Mouse (Mus musculus): ENCODE measurements around the gene Chrna1. TPM values are rescaled to one million over a fixed set of nuclear protein-coding genes. Genes with fewer than 3 reads are reported as not detected.

Gene Chrna1
- polyA plus RNA-seq, 1 experiment from 2014 or later, result 0.29 TPM

DNA sequence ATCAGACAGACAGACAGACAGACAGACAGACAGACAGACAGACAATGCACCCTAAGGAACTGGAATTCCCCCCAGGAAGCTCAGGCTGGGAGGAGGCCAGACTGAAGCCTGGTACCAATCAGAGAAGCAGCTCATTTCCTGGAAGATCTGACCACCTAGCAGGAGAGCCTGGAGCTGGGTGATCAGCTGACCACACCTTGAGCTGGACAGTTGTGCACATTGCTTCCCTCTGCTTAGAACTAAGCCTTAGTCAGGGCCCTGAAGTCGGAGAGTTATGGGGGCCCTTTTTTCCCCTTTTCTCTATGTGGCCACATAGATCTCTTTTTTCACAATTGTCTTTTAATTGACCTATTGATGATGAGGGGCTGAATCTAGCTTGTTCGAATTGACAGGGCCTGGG lies 27.0 kb upstream of the Chrna1 start:
- 27% methylated on average over 2 of the region's 2 CpGs for WGBS (ENCODE audit: insufficient replicate concordance)
- Histone ChIP-seq H3K4me1 (peaks cover 13% of the 10 kb centered on the region; the same call in 1 of the 2 replicates), H3K27ac (peak overlapping the region; percentile 11; the same call in 1 of the 2 replicates), H3K9me3 (replicated peaks) (no peaks in the 10 kb centered on the region), H3K36me3 (no peaks in the 10 kb centered on the region), H3K27me3 (replicated peaks) (no peaks in the 10 kb centered on the region), H3K9ac (no peak overlapping the region), H3K4me3 (no peak overlapping the region), H3K4me2 (no peak overlapping the region)
- no peak for ATAC-seq

DNA sequence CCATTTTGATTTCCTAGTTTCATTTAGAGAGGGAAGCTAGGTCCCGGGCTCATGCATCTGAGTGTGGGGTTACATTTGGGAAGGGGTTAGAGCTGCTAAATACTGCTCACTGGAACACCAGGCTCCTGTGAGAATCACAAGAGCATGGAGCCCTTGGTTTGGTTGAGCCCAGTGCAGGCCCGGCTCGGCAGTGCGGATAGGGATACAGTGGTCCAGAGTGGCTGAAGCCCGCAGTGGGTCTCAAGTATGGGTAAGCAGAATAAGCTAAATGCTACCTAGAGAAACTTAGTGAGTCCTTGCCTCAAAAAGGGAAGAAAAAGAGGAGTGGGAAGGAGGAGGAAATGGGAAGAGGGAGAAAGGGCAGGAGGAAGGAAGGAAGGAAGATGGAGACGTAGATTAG lies 26.5 kb upstream of the Chrna1 start:
- H3K36me3 ChIP-seq, result no peaks in the 10 kb centered on the region
- H3K9ac ChIP-seq, result no peak overlapping the region
- H3K27me3 ChIP-seq (replicated peaks), result no peaks in the 10 kb centered on the region
- ATAC-seq, result no peak
- peaks cover 13% of the 10 kb centered on the region; the same call in 1 of the 2 replicates for H3K4me1 ChIP-seq
- H3K4me2 ChIP-seq, result no peak overlapping the region
- WGBS (ENCODE audit: insufficient replicate concordance), result 68% methylated on average over 6 of the region's 6 CpGs
- H3K4me3 ChIP-seq, result no peak overlapping the region
- H3K27ac ChIP-seq, result no peak overlapping the region
- H3K9me3 ChIP-seq (replicated peaks), result no peaks in the 10 kb centered on the region

DNA sequence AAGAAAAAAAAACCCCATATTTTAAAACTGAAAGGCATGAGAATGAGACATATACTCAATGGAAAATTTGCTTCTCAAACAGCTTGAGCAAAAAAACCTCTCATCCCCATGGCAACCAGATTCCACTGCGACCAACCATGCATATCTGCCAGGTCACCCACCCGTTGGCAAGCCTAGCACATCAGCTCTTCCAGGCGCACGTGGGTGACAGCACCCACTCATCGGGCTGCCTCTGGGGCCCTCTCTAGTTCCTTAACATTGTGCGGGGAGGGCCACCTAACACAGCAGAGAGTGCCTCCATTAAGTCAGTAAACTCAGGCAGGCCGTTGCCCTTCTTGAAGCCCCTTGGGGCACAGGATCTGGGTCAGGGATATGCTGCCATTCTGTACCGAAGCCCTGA lies 24.9 kb upstream of the Chrna1 start:
- H3K4me2 ChIP-seq, result no peak overlapping the region
- H3K27ac ChIP-seq, result no peak overlapping the region
- no peaks in the 10 kb centered on the region for H3K36me3 ChIP-seq
- no peaks in the 10 kb centered on the region for H3K27me3 ChIP-seq (replicated peaks)
- H3K4me3 ChIP-seq, result no peak overlapping the region
- 66% methylated on average over 8 of the region's 8 CpGs for WGBS (ENCODE audit: insufficient replicate concordance)
- no peak overlapping the region for H3K9ac ChIP-seq
- no peak for ATAC-seq
- H3K9me3 ChIP-seq (replicated peaks), result no peaks in the 10 kb centered on the region
- H3K4me1 ChIP-seq, result peaks cover 13% of the 10 kb centered on the region; the same call in 1 of the 2 replicates

DNA sequence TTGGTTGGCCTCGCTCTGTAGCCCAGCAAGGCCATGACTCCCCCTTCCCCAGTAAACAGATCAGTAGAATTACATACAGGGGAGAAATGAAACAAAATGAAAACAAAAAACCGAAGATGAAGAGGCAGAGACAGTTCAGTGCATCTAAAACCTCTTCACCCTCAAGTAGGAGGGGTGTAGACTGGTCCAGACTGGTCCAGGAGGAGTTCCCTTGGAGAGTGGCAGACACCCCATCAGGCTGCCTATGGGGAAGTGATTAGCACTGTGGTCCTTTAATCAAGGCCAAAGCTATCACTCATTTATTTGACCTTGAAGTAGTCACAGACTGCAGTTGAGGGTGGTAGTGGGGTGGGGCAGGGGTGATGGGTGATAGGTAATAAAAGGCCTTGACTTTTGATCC lies 24.4 kb upstream of the Chrna1 start:
- no peak for ATAC-seq

DNA sequence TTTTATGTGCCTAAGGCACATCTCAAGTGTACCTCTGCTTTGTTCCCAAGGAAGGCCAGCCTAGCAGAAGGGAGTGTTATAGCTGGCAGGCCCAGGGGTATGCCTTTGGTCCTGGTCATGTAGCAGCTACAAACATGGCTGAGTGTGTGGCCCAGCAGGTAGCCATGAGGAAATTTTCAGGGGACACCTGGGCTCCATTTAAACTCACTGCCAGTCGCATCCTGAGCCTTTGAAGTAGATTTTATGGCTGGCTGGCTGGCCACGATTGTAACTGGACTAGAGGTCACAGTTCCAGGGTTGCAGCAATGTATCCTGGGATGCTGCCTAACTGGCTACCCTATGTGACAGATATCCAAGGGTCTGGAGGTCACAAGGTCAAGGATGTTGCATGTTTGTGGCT lies 20.5 kb upstream of the Chrna1 start:
- H3K27me3 ChIP-seq (replicated peaks), result no peaks in the 10 kb centered on the region
- H3K9ac ChIP-seq, result no peak overlapping the region
- H3K4me3 ChIP-seq, result no peak overlapping the region
- WGBS (ENCODE audit: insufficient replicate concordance), result 56% methylated on average over 2 of the region's 2 CpGs
- no peak overlapping the region for H3K4me2 ChIP-seq
- H3K27ac ChIP-seq, result no peak overlapping the region
- H3K9me3 ChIP-seq (replicated peaks), result no peaks in the 10 kb centered on the region
- peaks cover 10% of the 10 kb centered on the region for H3K4me1 ChIP-seq
- no peak for ATAC-seq
- no peaks in the 10 kb centered on the region for H3K36me3 ChIP-seq

More for the DNA sequence above, 24.4 kb upstream of the Chrna1 start:
- Histone ChIP-seq H3K4me2 (no peak overlapping the region), H3K27ac (no peak overlapping the region), H3K27me3 (replicated peaks) (no peaks in the 10 kb centered on the region), H3K4me1 (peaks cover 13% of the 10 kb centered on the region; the same call in 1 of the 2 replicates), H3K4me3 (no peak overlapping the region), H3K36me3 (no peaks in the 10 kb centered on the region), H3K9me3 (replicated peaks) (no peaks in the 10 kb centered on the region), H3K9ac (no peak overlapping the region)
- 55% methylated on average over 2 of the region's 2 CpGs for WGBS (ENCODE audit: insufficient replicate concordance)

DNA sequence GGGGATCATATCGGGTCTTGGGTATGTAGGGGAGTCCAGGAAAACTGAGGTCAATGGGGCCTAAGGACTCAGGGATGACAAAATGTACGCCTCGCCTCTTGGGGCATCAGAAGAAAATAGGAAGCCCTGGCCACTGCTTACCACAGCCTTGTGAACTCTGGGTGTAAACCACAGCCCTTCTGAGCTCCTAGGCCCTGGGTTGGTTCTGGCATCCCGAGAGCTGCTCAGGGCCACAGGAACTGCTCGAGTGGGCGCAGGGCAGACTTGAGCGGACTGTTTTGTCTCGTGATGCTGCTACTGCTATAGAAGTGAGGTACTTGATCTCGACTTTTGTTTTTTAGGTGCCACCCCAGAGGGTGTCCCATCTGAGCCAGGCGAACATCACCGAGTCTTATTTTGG lies 17.6 kb upstream of the Chrna1 start:
- no peaks in the 10 kb centered on the region for H3K27me3 ChIP-seq (replicated peaks)
- no peak overlapping the region for H3K27ac ChIP-seq
- H3K4me1 ChIP-seq, result peaks cover 10% of the 10 kb centered on the region
- H3K4me2 ChIP-seq, result peak overlapping the region; percentile 43
- no peak for ATAC-seq
- no peak overlapping the region for H3K4me3 ChIP-seq
- H3K9me3 ChIP-seq (replicated peaks), result no peaks in the 10 kb centered on the region
- no peaks in the 10 kb centered on the region for H3K36me3 ChIP-seq
- no peak overlapping the region for H3K9ac ChIP-seq
- WGBS (ENCODE audit: insufficient replicate concordance), result 73% methylated on average over 11 of the region's 11 CpGs

DNA sequence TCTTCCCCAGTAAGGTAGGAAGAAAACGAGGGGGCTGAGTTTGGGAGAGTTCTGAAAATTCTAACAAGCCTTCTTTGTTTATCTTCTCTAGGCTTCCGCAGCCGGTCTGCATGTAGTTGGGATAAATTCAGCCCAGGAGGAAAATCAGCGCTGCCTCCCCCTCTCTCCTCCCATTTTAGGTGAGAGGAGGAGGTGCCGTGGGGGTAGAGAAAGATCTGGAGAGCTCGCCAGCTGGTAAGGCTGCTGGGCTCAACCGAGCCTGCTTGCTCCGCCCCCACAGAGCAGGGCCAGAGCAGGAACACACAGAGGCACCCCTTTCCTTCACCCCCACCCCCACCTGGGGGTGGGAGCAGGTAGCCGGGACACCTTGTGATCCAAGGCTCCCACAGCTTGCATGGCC lies 16.6 kb upstream of the Chrna1 start:
- no peaks in the 10 kb centered on the region for H3K27me3 ChIP-seq (replicated peaks)
- no peak overlapping the region for H3K27ac ChIP-seq
- H3K4me3 ChIP-seq, result peak overlapping the region; percentile 8; the same call in 1 of the 2 replicates
- no peak; the same call in 1 of the 2 replicates for ATAC-seq
- peak overlapping the region; percentile 43 for H3K4me2 ChIP-seq
- 19% methylated on average over 9 of the region's 9 CpGs for WGBS (ENCODE audit: insufficient replicate concordance)
- peaks cover 15% of the 10 kb centered on the region for H3K4me1 ChIP-seq
- H3K36me3 ChIP-seq, result no peaks in the 10 kb centered on the region
- H3K9me3 ChIP-seq (replicated peaks), result no peaks in the 10 kb centered on the region
- H3K9ac ChIP-seq, result no peak overlapping the region

DNA sequence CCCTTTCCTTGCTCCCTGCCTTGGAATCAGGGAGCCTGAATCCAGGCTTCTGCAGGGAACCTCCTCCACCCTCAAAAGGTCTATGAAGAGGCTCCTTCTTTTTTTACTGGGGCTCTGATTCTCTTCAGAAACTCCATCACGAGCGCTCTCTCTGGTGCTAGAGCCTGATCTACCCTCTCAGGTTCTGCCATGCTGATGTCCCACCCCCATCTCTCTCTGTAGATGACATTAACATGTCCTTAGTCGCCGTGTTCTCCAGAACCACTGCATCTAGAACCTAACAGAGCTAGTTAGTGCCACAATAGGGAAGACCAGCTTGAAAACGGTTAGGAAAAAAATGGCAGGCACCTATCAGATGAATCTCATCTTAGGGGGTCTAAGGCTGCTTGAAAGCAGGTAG lies 16.2 kb upstream of the Chrna1 start:
- Histone ChIP-seq H3K27me3 (replicated peaks) (0 out of 2 replicates have a peak, but pooled peaks cover 1% of the 10 kb centered on the region), H3K27ac (no peak overlapping the region), H3K36me3 (no peaks in the 10 kb centered on the region), H3K9me3 (replicated peaks) (no peaks in the 10 kb centered on the region), H3K4me2 (peak overlapping the region; percentile 43), H3K9ac (no peak overlapping the region), H3K4me1 (peaks cover 15% of the 10 kb centered on the region), H3K4me3 (no peak overlapping the region)
- 43% methylated on average over 5 of the region's 5 CpGs for WGBS (ENCODE audit: insufficient replicate concordance)
- no peak for ATAC-seq

DNA sequence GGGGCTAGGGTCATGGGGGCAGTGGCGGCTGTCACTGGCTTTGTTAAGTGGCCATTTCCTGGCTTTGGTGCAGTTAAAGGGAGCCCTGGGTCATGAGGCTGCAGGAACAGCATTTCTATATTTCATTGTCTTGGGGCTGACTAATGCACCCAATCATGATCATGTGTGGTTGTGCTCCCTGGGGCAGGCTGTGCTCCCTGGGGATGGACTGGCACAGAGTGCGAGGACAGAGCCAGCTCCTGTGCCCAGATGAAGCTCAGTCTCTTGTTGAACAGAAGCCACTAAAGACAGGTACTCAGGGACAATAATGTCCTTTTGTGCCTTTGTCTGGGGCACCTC lies 12.9 kb upstream of the Chrna1 start:
- Histone ChIP-seq H3K9ac (no peak overlapping the region), H3K4me3 (no peak overlapping the region), H3K27ac (no peak overlapping the region), H3K4me1 (peaks cover 15% of the 10 kb centered on the region), H3K9me3 (replicated peaks) (no peaks in the 10 kb centered on the region), H3K27me3 (replicated peaks) (peaks cover 6% of the 10 kb centered on the region; the same call in 1 of the 2 replicates), H3K4me2 (no peak overlapping the region), H3K36me3 (no peaks in the 10 kb centered on the region)
- no peak for ATAC-seq
- WGBS (ENCODE audit: insufficient replicate concordance), result 66% methylated on average over 2 of the region's 2 CpGs

DNA sequence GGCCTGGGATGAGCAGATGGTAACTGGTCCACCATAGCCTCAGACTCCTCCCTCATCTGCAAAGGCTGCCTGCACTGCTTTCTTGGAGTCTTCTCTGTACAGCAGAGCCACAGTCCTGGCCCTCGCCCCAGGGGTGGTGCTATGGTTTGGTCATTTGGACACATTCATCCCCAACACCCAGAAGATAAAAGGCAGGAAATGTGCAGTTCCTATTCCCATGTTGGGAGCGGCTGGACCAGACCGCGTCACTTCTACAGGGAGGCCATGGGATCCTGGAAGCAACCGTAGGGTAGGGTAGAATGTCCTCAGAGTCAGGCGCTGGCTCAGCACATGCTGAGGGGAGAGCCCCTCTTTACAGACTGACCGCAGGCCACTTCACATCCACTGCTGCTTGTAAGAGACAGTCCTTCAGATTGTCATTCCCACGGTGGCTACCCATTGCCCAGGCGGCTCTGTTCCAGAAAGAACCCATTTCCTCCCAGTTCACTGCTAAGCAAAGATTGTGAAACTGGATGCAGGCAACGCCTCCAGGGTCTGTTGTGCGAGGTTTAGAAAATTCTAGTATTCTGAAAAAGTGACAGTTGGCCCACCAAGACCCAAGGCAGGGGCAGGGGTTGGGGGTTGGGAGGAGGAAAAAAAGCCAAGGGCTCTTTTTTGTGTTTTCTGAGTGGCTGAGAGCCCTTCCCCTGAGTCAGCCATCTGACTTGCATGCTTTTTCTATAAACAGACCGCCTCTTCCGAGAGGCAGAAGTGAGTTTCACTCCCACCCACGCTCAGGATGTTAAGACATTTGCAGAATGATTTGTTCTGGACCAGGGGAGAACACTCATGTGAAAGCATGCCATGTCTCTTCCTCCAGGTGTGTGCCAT lies 12.3 kb upstream of the Chrna1 start:
- 56% methylated on average over 14 of the region's 14 CpGs for WGBS (ENCODE audit: insufficient replicate concordance)
- ATAC-seq, result no peak
- H3K36me3 ChIP-seq, result no peaks in the 10 kb centered on the region
- peaks cover 6% of the 10 kb centered on the region; the same call in 1 of the 2 replicates for H3K27me3 ChIP-seq (replicated peaks)
- no peak overlapping the region for H3K4me2 ChIP-seq
- H3K4me3 ChIP-seq, result no peak overlapping the region
- no peak overlapping the region for H3K9ac ChIP-seq
- peaks cover 15% of the 10 kb centered on the region for H3K4me1 ChIP-seq
- no peak overlapping the region for H3K27ac ChIP-seq
- no peaks in the 10 kb centered on the region for H3K9me3 ChIP-seq (replicated peaks)

DNA sequence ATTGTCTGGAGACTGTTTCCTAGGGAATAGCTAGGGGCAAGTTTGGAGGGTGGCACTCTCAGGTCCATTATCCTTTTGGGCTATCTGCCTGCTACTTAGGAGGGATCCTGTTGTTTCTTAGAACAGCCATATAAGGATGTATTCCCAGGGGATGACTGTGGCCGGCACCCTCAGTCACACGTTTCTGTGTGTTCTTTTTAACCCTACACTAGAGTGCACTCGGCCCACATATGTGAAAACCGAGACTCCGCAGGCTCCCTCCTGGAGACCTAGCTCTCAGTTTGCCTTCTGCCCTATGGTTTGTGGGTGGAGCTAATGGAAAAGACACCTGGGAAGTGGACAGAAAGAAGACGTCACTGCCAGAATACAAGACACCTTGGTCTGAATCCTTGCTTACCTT lies 11.1 kb upstream of the Chrna1 start:
- Histone ChIP-seq H3K4me1 (peaks cover 6% of the 10 kb centered on the region; the same call in 1 of the 2 replicates), H3K9me3 (replicated peaks) (no peaks in the 10 kb centered on the region), H3K9ac (no peak overlapping the region), H3K4me3 (no peak overlapping the region), H3K27ac (no peak overlapping the region), H3K36me3 (no peaks in the 10 kb centered on the region), H3K4me2 (no peak overlapping the region), H3K27me3 (replicated peaks) (peaks cover 13% of the 10 kb centered on the region; the same call in 1 of the 2 replicates)
- WGBS (ENCODE audit: insufficient replicate concordance), result 57% methylated on average over 6 of the region's 6 CpGs
- no peak for ATAC-seq

DNA sequence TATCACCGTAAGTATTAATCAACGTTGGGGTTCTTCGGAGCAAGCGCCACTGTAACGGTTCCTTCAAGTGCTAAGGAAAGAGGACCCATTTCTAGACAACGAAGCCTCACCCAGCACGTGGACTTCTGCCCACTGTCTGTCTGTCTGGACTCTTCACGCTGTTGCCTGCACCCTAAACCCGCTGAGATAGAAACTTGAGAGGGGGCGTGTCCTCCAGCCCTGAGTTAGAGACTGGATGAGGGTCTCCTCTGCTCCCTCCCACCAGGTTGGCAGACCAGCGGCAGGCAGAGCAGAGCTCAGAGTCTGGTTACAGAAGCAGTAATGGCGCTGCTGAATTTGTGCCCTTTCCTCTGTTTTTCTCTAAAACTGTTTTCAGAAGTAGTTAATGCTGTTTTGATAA lies 10.0 kb upstream of the Chrna1 start:
- H3K4me1 ChIP-seq, result peaks cover 13% of the 10 kb centered on the region
- no peaks in the 10 kb centered on the region for H3K36me3 ChIP-seq
- 10% methylated on average over 12 of the region's 12 CpGs for WGBS (ENCODE audit: insufficient replicate concordance)
- peaks cover 24% of the 10 kb centered on the region for H3K27me3 ChIP-seq (replicated peaks)
- no peak for ATAC-seq
- no peak overlapping the region for H3K9ac ChIP-seq
- peak overlapping the region; percentile 31 for H3K4me2 ChIP-seq
- no peaks in the 10 kb centered on the region for H3K9me3 ChIP-seq (replicated peaks)
- H3K4me3 ChIP-seq, result no peak overlapping the region
- no peak overlapping the region for H3K27ac ChIP-seq
